Mouse (Mus musculus) liver, embryonic 14.5 days (tissue): ENCODE data around the gene Utp14a. TPM values are rescaled to one million over a fixed set of nuclear protein-coding genes. Genes with fewer than 3 reads are reported as not detected.
"Not testable (repeated sequence)": the region's sequence is repeated elsewhere in the genome, so short reads cannot be mapped to it uniquely, and the experiment has no call there.

Source experiments
- ATAC-seq: fragments of 200-750 bp; cut with Nextera tagmentation; 2 replicates; pipeline ENCODE4 v1.8.0; 2017; ENCODE audit warnings: moderate number of reproducible peaks, mild to moderate bottlenecking, moderate library complexity; ENCODE audit not compliant: insufficient read depth
- DNase-seq, 3 experiments: peaks; one replicate each; pipeline ENCODE4 v3.0.0-alpha.2; 2012 to 2013; ENCODE audit warnings: low read depth in 3 of 3, low spot score in 3 of 3
- H3K27ac ChIP-seq: fragments of 300-500 bp; sonication (generic); 2 replicates; pipeline ENCODE4 v1.5.1; 2014; ENCODE audit warnings: moderate library complexity, mild to moderate bottlenecking, control low read depth, inconsistent platforms
- H3K27me3 ChIP-seq: fragments of 300-500 bp; sonication (generic); 2 replicates; pipeline ENCODE4 v1.6.1; 2014; ENCODE audit warnings: mild to moderate bottlenecking, low read length, moderate library complexity; ENCODE audit not compliant: control insufficient read depth, insufficient read depth
- H3K36me3 ChIP-seq: fragments of 300-500 bp; sonication (generic); replicated peaks from 2 replicates; pipeline ENCODE4 v1.6.1; 2014; ENCODE audit warnings: low read depth; ENCODE audit not compliant: control insufficient read depth, insufficient read depth
- H3K4me1 ChIP-seq, 2 experiments: fragments of 200-500 bp in 1 of 2; fragments of 300-500 bp in 1 of 2; sonication (generic) in 1 of 2; replicated peaks; 2 replicates each; pipeline ENCODE4 v1.6.1; 2012 to 2014; ENCODE audit warnings: antibody characterized with exemption in 1 of 2, inconsistent platforms in 1 of 2, low read length in 1 of 2; ENCODE audit not compliant: control insufficient read depth in 2 of 2, insufficient read depth in 2 of 2
- H3K4me2 ChIP-seq: fragments of 300-500 bp; sonication (generic); 2 replicates; pipeline ENCODE4 v1.6.1; 2014; ENCODE audit warnings: low read depth, mild to moderate bottlenecking, control low read depth, moderate library complexity
- H3K4me3 ChIP-seq, 2 experiments: fragments of 200-500 bp in 1 of 2; fragments of 300-500 bp in 1 of 2; sonication (generic) in 1 of 2; 2 replicates each; pipeline ENCODE4 v1.5.1; 2012 to 2014; ENCODE audit warnings: low read depth in 2 of 2, low read length in 2 of 2, mild to moderate bottlenecking in 2 of 2, control low read depth in 1 of 2, inconsistent platforms in 1 of 2, moderate library complexity in 1 of 2; ENCODE audit not compliant: insufficient read depth in 1 of 2
- H3K9ac ChIP-seq: fragments of 300-500 bp; sonication (generic); replicated peaks from 2 replicates; pipeline ENCODE4 v1.6.1; 2014; ENCODE audit warnings: mild to moderate bottlenecking, control low read depth, moderate library complexity
- H3K9me3 ChIP-seq: fragments of 300-500 bp; sonication (generic); 2 replicates; pipeline ENCODE4 v1.6.1; 2016; ENCODE audit warnings: low read length, mixed read lengths; ENCODE audit not compliant: control insufficient read depth
- CTCF ChIP-seq: IDR thresholded peaks from 2 replicates; pipeline ENCODE4 v1.5.1; 2016; ENCODE audit warnings: antibody characterized with exemption, low read depth, control low read depth
- EP300 ChIP-seq: IDR thresholded peaks from 2 replicates; pipeline ENCODE4 v1.6.1; 2016; ENCODE audit warnings: antibody characterized with exemption, low read depth
- WGBS: fragments of 180-500 bp; shearing (Covaris S2); extraction: QIAGEN DNeasy Blood & Tissue Kit; methylation state at CpG from one replicate; pipeline ENCODE4 v1.1.7; 2014; ENCODE audit not compliant: insufficient replicate concordance; 5-methylcytosine and 5-hydroxymethylcytosine counted together
- polyA plus RNA-seq, 2 experiments: library from polyadenylated mRNA; depleted of rRNA in 1 of 2; stranded (reverse) in 1 of 2; unstranded in 1 of 2; fragments of >200 nt; fragmentation: Nextera tagmentation in 1 of 2; extraction: Ambion mirVana in 1 of 2; gene quantifications; 2 replicates each; pipeline versions ENCODE4 v1.2.1 to v1.2.3; 2012 to 2014

The Utp14a gene
- polyA plus RNA-seq (2012; rRNA removed): 4.0 and 9.8 TPM in 2 replicates
- 9.0 and 11.8 TPM in 2 replicates for polyA plus RNA-seq (2014; fragmentation: Nextera tagmentation; extraction: Ambion mirVana)

DNA sequence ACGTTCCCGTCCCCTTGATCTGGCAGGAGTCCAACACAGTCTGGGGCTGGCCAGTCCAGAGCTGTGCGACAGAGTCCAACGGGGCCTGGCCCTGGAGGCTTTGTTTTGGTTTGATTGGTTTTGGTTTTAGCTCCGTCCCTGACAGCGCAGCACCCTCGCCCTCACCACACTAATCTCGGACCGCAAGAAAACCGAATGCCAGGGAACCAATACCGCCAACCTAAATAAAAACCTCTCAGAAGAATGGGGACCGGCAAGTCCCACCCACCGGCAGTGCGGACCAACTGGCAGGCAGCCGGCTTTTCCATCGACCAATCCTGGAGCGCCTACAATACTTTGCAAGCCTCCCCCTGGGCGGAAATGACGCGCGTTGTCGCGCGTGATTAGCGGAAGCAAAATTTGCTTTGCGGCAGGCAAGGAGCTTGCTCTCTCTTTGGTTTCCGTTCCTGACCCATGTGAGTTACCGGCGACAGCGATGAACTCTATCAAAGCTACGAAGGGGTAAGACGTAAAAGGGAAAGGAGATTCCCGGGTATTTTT lies at the start of gene Utp14a:
Gene Utp14a, plus strand, starts transcription at position 395 of the 540 bp plus-strand sequence.
- Histone ChIP-seq H3K4me1 (0 out of 4 replicates have a peak, but pooled peaks cover 0 to 3% of the 10 kb centered on the region in 2 experiments), H3K27me3 (no peaks in the 10 kb centered on the region), H3K9ac (peak within 1 kb of the TSS; percentile 74), H3K27ac (peak within 1 kb of the TSS; percentile 84), H3K36me3 (no peaks in the 10 kb centered on the region), H3K4me2 (peak within 1 kb of the TSS; percentile 75), H3K4me3 (peak within 1 kb of the TSS; percentile 74 to 98), H3K9me3 (no peaks in the 10 kb centered on the region)
- 6% methylated on average over 33 of the region's 33 CpGs for WGBS
- no peak for TF ChIP-seq CTCF
- TF ChIP-seq EP300: no peak
- ATAC-seq (peak; percentile 99), DNase-seq (peak; percentile 89 to 91 (median 91))

DNA sequence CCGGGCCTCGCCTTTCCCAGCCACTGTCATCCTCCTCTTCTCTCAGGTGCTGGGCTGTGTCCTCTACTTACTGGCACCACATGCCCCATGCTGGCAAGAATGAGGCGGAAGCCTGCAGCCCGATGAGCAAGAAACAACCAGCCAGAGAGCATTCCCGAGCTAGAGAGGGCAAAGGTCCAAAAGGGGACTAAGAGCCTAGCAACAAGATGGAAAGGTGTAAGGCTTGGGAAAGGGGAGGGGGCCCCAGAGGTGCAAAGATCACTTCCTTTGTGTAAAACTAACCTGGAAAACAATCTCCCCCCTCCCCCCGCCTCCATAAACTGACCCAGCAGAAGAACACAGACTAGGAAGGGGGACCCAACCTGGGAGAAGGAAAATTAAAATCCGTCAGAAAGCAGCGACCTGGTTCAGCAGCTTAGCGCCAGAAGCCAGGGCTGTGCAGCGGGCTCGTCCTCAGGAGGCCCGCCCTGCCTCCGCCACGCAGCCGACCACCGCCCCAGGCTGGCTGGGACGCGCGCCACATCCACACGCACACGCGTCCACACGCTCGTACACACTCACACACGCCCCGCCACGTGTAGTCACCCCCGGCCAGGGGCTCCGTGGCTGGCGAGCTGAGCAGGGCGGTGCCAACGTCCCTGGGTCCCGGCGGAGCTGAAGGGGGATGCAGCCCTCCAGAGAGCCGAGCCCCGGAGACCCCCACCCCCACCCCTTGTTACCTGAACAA lies 48.7 kb upstream of the Utp14a start:
- H3K9ac ChIP-seq: peak overlapping the region; percentile 79
- peak overlapping the region; percentile 71 for H3K4me2 ChIP-seq
- peak overlapping the region; percentile 79 to 96 for H3K4me3 ChIP-seq
- no peak for TF ChIP-seq CTCF
- TF ChIP-seq EP300: no peak
- WGBS: 8% methylated on average over 33 of the region's 36 CpGs
- H3K27ac ChIP-seq: peak overlapping the region; percentile 37; the same call in 1 of the 2 replicates
- ATAC-seq (peak; percentile 70), DNase-seq (no peak)
- no peaks in the 10 kb centered on the region for H3K9me3 ChIP-seq
- H3K4me1 ChIP-seq: no peaks in the 10 kb centered on the region
- no peaks in the 10 kb centered on the region for H3K36me3 ChIP-seq
- H3K27me3 ChIP-seq: no peaks in the 10 kb centered on the region

DNA sequence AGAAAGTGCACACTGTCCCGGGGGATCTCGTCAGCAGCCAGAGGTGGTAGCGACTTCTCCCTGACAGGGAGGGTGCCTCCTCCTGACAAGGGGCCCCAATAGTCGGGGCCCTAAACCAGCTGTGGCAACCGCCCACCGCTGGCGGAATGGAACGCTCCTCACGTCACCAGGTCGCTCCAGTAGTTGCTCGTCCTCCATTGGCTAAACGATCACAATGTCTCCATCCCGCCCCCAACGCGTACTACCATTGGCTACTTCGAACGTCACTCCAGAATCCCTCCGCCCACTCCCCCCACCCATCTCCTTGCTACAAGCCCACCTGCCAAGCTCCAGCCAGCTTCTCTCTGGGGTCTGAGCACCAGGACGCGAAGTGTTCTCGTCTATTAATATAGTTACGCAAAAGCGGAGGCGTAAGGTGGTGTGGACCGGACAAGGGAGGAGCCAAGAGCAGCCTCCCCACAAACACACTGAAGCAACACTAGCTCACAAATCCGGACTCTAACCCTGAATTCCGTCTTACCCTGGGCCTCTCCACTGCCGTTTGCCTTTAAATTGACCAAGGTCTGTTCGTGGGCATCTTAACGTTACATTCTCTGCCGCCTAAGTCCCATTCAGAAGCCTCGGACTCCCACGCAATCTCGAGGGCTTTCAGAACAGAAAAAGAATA lies 48.0 kb upstream of the Utp14a start, which contains the start of gene Zdhhc9:
Gene Zdhhc9, minus strand, starts transcription at position 360 of the 667 bp plus-strand sequence.
- ATAC-seq (peak; percentile 99), DNase-seq (peak; percentile 72 to 80 (median 73))
- WGBS: 12% methylated on average over 34 of the region's 34 CpGs
- Histone ChIP-seq H3K27ac (peak within 1 kb of the TSS; percentile 40), H3K4me1 (no peaks in the 10 kb centered on the region), H3K4me3 (peak within 1 kb of the TSS; percentile 79 to 96), H3K9me3 (no peaks in the 10 kb centered on the region), H3K36me3 (no peaks in the 10 kb centered on the region), H3K4me2 (peak within 1 kb of the TSS; percentile 71), H3K27me3 (no peaks in the 10 kb centered on the region), H3K9ac (peak within 1 kb of the TSS; percentile 79)
- no peak for TF ChIP-seq CTCF
- no peak for TF ChIP-seq EP300

DNA sequence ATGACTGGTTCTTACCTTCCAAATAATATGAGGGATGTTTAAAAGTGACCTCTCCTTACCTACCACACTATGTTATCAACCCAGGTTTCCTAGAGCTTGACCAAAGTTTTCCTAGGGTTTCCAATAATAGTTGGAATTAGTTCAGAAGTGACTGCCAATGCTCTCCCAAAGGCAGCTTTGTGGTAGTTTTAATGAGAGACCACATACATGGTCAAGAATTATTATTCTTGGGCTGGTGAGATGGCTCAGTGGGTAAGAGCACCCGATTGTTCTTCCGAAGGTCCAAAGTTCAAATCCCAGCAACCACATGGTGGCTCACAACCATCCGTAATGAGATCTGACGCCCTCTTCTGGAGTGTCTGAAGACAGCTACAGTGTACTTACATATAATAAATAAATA lies 46.9 kb upstream of the Utp14a start:
- not testable (repeated sequence) for H3K36me3 ChIP-seq, DNase-seq
- WGBS: 86% methylated on average over 2 of the region's 4 CpGs

DNA sequence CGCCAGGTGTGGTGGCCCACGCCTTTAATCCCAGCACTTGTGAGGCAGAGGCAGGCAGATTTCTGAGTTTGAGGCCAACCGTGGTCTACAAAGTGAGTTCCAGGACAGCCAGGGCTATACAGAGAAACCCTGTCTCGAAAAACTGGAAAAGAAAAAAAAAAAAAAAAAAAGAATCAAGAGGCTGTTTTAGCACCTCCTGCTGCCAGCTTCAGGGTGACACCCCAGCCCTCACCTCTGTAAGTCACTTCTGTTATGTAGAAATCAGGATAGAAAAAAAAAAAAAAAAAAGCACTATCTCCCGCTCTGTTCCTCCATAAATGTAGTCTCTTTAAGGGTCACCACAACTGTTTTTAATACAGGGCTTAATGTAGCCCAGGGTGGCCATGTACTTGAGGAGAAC lies 37.2 kb upstream of the Utp14a start:
- Histone ChIP-seq H3K27me3 (no peaks in the 10 kb centered on the region), H3K27ac (no peak overlapping the region), H3K9me3 (no peaks in the 10 kb centered on the region), H3K4me1 (no peaks in the 10 kb centered on the region), H3K36me3 (no peaks in the 10 kb centered on the region), H3K9ac (no peak overlapping the region), H3K4me3 (no peak overlapping the region), H3K4me2 (no peak overlapping the region)
- 58% methylated on average over 5 of the region's 5 CpGs for WGBS
- no peak for DNase-seq
- no peak for ATAC-seq
- TF ChIP-seq CTCF (no peak), EP300 (no peak)

More for the DNA sequence above, 46.9 kb upstream of the Utp14a start:
- not testable (repeated sequence) for H3K4me1 ChIP-seq, H3K4me3 ChIP-seq, H3K27me3 ChIP-seq, H3K9ac ChIP-seq, H3K4me2 ChIP-seq, H3K27ac ChIP-seq, ATAC-seq, H3K9me3 ChIP-seq
